Mouse (Mus musculus) forelimb bud, embryonic 11.5 days (tissue): ENCODE data around the gene Amh.
"Not testable (repeated sequence)": the region's sequence is repeated elsewhere in the genome, so short reads cannot be mapped to it uniquely, and the experiment has no call there.

Source experiments
- DNase-seq: peaks from one replicate; pipeline ENCODE4 v3.0.0-alpha.2; 2012; ENCODE audit warnings: low read depth, low spot score

The Amh gene

DNA sequence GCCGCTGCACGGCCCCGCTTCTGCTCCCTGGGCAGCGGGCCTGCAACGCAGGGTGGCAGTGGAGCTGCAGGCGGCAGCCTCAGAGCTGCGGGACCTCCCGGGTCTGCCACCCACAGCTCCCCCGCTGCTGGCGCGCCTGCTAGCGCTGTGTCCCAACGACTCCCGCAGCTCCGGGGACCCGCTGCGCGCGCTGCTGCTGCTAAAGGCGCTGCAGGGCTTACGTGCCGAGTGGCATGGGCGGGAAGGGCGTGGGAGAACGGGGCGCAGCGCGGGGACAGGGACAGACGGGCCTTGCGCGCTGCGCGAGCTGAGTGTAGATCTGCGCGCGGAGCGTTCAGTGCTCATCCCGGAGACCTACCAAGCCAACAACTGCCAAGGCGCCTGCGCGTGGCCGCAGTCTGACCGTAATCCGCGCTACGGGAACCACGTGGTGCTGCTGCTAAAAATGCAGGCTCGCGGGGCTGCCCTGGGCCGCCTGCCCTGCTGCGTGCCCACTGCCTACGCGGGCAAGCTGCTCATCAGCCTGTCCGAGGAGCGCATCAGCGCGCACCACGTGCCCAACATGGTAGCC is 2.1 kb downstream of the Amh start:
- DNase-seq: peak; percentile 65

DNA sequence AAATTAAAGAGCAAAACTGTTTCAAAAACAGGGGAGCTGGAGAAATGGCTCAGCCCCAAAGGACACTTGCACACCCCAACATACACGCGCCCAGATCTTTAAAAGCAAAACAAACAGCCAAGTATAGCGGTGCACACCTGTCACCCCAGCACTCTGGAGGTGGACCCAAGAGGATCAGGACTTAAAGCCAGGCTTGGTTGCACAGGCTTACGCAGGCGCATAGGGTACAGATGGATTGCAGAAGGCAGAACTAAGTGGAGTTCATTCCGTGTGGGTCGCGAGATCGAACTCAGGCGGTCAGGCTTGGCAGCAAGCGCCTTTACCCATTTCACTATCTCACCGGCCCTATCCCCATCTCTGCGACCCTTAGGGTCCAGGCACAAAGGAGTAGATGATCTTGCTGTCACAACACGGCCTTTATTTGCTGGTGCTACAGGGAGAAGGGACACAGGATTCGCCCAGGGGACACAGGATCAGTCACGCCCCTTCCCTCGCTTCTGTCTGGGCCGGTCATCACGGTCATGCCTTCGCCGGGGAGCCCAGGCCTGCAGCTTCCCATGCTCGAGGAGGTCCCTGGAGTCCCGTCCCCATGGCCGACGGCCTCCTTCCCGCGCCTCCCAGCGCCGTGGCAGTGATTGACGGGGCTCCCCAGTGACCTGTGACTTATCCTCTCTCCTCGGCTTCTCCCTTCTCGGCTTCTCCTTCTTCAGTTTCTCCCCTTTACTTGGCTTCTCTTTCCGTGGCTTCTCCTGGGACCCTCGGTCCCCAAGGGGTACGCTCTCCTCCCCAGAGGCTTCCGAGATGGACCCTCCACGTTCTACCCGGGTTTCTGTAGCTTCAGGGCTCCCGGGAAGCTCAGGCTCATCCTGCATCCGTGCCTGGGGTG is 3.3 kb downstream of the Amh start:
- no peak for DNase-seq

DNA sequence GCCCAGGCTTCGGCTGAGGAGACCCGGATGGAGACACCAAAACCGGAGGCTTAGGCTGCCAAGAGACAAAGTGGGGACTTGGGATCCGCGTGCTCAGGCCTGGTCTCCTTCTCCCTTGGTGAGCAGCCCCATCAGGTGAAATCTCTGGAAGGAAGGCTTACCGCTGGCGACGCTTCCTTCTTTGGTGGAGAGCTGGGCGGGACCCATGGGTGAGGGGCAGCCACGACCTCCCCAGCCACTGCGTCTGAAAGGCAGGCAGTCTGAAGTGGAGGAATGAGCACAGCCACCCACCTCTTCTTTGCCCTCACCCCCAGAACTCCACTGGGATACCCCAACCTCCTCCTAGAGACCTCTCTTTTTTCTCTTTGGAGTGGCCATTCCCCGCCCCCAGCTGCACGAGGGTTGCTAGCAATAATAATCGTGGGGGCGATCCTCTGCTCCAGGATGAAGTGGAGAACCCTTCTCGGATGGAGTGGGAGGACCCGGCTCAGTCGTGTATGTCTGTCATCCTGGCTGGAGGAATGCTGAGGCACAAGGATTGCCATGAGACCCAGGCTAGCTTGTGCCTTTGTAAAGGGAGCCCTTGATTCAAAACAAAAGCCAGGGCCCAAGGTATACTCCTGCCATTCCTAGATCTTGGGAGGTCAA is 4.1 kb downstream of the Amh start:
- DNase-seq: no peak

- DNase-seq: no peak
Observed at GRCm38 (mm10) chr10:80810084-80810483, 5.0 kb downstream of the Amh start.

- no peak for DNase-seq
Observed at GRCm38 (mm10) chr10:80812391-80813041, 7.5 kb downstream of the Amh start.

DNA sequence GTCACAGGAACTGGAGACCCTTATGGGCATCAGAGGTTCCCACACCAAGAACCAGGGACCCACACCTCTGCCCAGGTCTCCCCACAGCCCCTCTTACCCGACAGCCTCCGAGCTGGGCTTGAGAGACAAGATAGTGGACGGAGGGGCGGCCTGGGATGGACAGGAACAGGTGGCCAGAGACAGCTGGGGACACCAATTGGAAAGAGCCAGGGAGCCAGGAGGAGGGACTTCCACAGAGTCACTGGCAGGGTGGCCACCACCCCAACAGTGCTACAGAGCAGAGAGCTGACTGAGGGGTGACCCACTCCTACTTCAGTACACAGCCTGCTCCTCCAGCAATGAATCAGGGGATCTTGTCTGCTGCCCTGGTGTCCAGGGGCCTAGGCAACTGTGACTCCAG is 8.3 kb downstream of the Amh start, which contains the start of gene Jsrp1:
Gene Jsrp1, minus strand, starts transcription at position 133 of the 400 bp plus-strand sequence.
- DNase-seq: no peak

DNA sequence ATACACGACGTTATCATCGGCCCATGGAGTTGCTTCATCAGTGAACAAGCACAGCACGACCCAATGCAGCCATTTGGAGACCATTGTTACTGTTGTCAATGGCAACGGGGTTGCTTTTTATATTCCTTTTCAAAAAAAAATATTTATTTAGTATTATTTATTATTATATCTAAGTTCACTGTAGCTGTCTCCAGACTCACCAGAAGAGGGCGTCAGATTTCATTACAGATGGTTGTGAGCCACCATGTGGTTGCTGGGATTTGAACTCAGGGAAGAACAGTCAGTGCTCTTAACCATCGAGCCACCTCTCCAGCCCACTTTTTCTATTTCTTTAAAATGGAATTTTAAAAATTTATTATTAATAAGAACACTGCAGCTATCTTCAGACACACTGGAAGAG is 9.8 kb downstream of the Amh start:
- DNase-seq: no peak

DNA sequence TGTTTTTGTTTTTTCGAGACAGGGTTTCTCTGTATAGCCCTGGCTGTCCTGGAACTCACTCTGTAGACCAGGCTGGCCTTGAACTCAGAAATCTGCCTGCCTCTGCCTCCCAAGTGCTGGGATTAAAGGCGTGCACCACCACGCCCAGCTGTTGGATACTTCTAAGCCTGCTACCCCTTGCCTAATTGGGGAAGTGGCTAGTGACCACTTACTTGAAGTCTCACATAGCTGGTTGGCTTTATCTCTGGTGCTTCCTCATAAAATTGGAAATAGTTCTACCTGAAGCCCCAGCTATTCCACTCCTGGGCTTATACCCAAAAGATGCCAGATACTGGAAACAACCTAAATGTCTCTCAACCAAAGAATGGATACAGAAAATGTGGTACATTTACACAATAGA is 11.3 kb downstream of the Amh start:
- DNase-seq: not testable (repeated sequence)

DNA sequence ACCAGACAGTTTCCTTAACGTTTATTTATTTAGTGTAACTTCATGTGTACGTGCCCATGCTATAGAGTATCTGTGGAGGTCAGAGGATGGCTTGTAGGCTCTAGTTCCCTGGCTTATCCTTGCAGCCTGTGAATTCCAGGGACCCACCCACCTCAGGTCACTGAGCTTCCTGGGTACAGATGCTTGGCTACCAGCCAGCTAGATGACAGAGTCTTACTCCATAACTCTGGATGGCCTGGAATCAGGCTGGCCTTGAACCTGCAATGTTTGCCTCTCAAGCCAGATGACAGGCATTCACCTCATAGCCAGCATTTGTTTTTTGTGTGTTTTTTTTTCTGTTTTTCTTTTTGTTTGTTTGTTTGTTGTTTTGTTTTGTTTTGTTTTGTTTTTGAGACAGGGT is 12.1 kb downstream of the Amh start:
- DNase-seq: no peak

DNA sequence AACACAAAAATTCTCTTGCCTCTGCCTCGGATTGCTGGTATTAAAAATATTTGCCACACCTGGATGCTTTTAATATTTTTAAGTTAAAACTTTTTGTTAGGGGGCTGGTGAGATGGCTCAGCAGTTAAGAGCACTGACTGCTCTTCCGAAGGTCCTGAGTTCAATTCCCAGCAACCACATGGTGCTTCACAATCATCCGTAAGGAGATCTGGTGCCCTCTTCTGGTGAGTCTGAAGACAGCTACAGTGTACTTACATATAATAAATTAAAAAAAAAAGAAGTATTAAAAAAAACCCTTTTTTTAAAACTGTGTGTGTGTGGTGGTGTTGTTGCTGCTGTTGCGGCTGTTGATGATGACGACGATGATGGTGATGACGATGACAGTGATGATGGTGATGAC is 12.9 kb downstream of the Amh start:
- not testable (repeated sequence) for DNase-seq

GRCm38 (mm10) chr10:80818599-80819281 is 13.7 kb downstream of the Amh start:
- DNase-seq: no peak

GRCm38 (mm10) chr10:80819406-80819805 is 14.4 kb downstream of the Amh start:
- DNase-seq: no peak

- no peak for DNase-seq
Observed at GRCm38 (mm10) chr10:80821991-80822390, 16.9 kb downstream of the Amh start.

- no peak for DNase-seq
Observed at GRCm38 (mm10) chr10:80822528-80822927, 17.5 kb downstream of the Amh start.

GRCm38 (mm10) chr10:80823316-80823715 is 18.3 kb downstream of the Amh start:
- no peak for DNase-seq

- no peak for DNase-seq
Observed at GRCm38 (mm10) chr10:80823847-80824643, 19.0 kb downstream of the Amh start.

GRCm38 (mm10) chr10:80824827-80825226 is 19.8 kb downstream of the Amh start:
- no peak for DNase-seq

- peak; percentile 100 for DNase-seq
Observed at GRCm38 (mm10) chr10:80826151-80827062, 21.4 kb downstream of the Amh start, which contains the start of gene Oaz1. Gene Oaz1 (plus strand): TSS chr10:80826656.

DNA sequence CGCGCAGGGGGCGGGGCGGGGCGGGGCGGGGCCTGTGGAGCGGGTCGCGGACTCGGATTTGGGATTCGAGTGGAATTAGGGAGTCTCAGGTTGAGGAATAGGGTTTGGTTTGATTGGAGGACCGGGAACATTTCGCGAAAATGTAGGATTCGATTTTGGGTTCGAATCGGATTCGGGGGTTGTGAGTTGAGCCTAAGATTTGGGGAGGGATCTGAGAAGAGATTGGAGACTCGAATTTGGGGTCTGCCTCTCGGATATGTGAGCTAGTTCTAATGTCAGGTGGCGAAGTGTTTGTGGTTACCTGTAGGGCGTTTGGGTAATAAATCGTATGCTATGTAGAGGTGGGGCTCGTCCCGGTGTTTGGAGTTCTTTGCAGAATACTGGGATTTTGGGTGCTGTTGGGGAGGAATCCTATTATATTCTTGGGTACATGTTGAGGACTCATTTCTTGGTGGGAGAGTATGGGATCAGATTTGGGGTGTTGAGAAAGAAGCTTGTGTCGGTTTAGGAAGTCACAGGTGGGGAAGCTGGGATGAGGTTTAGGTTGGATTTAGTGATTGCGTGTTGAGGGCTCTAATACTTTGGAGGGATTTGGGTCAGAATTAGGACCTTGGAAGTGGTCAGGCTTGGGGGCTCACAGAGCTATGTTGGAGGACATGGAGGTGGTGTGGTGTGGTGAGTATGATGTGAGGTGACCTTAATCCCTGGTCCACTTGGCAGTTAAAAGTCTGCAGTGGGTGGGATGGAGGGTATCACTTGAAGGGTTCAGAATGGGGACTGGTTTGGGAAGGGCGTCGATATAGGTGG is 22.2 kb downstream of the Amh start:
- no peak for DNase-seq
